In genomic region chr11:112874239-112874638, GRCm38 (mm10) we compare ENCODE assay signal across 18 mouse cellular contexts.
DNase-seq lines count a peak whose midpoint lies in the region; ATAC-seq lines count a peak whose summit lies in the region.
"Had no signal": no experiment of that assay in that cellular context is flagged by ENCODE, and none has a peak within 500 bp of the region (broad histone marks: within the 10 kb centered on the region; RNA-seq: fewer than 3 reads in every experiment).

No protein-coding gene starts in this region.

- peaks cover 56% of the 10 kb centered on the region for H3K4me1 ChIP-seq in neural tube, embryonic 13.5 days (replicated peaks)

- H3K36me3 ChIP-seq in neural tube, embryonic 13.5 days, result no peaks in the 10 kb centered on the region
- H3K36me3 ChIP-seq: embryonic facial prominence, embryonic 12.5 days; lung, embryonic 15.5 days; neural tube, embryonic 12.5 days had no signal

- H3K9me3 ChIP-seq in neural tube, embryonic 13.5 days, result no peaks in the 10 kb centered on the region
- H3K9me3 ChIP-seq: embryonic facial prominence, embryonic 12.5 days; lung, embryonic 15.5 days; neural tube, embryonic 12.5 days had no signal

- no peak overlapping the region for H3K4me3 ChIP-seq in neural tube, embryonic 13.5 days
- H3K4me3 ChIP-seq: embryonic facial prominence, embryonic 12.5 days; layer of hippocampus, adult 2 months; lung, embryonic 15.5 days; neural tube, embryonic 12.5 days had no signal

- DNase-seq in heart, adult 18-20 months, result peak; percentile 10 to 11
- DNase-seq in heart, postnatal 4 days, result no peak
- no peak for DNase-seq in neural tube, embryonic 10.5 days (ENCODE audit: extremely low spot score, low spot score)
- peak; percentile 54 for DNase-seq in kidney, postnatal 10 days
- DNase-seq in thymus, postnatal 4 days, result no peak
- DNase-seq in right cerebral cortex, adult 2 months (ENCODE audit: low spot score in 2 of 2), result no peak
- no peak for DNase-seq in frontal cortex, postnatal 10 days (ENCODE audit: low spot score in 2 of 2)
- DNase-seq: adrenal gland, adult 2 months; forebrain, postnatal 0 days; right cerebral cortex, postnatal 4 days; thymus, postnatal 25 days had no signal

- no peak overlapping the region for H3K4me2 ChIP-seq in neural tube, embryonic 13.5 days
- H3K4me2 ChIP-seq: embryonic facial prominence, embryonic 12.5 days; hindbrain, embryonic 14.5 days; lung, embryonic 15.5 days; neural tube, embryonic 12.5 days had no signal

- WGBS in neural tube, embryonic 13.5 days, result 78% methylated on average over 11 of the region's 11 CpGs

- ATAC-seq in neural tube, embryonic 13.5 days (ENCODE audit: low read depth), result no peak
- ATAC-seq: forebrain, postnatal 0 days had no signal

- H3K9ac ChIP-seq in neural tube, embryonic 13.5 days, result no peak overlapping the region
- H3K9ac ChIP-seq: embryonic facial prominence, embryonic 12.5 days; forebrain, postnatal 0 days; hindbrain, embryonic 14.5 days; lung, embryonic 15.5 days; neural tube, embryonic 12.5 days had no signal

- no peaks in the 10 kb centered on the region for H3K27me3 ChIP-seq in neural tube, embryonic 13.5 days
- H3K27me3 ChIP-seq: CH12.LX; embryonic facial prominence, embryonic 12.5 days; lung, embryonic 15.5 days; neural tube, embryonic 12.5 days had no signal

- peak overlapping the region; percentile 90 for H3K27ac ChIP-seq in neural tube, embryonic 13.5 days (replicated peaks)
- H3K27ac ChIP-seq: embryonic facial prominence, embryonic 12.5 days; layer of hippocampus, adult 2 months; lung, embryonic 15.5 days; neural tube, embryonic 12.5 days had no signal

Comparison
In these comparisons a context has a peak if more than half of its experiments do, and no peak if none do; other contexts are left out.
1. DNase-seq: peak in heart, adult 18-20 months (2 of 2) and kidney, postnatal 10 days (single experiment); none in heart, postnatal 4 days (single experiment), neural tube, embryonic 10.5 days (single experiment), thymus, postnatal 4 days (single experiment), right cerebral cortex, adult 2 months (0 of 2) and frontal cortex, postnatal 10 days (0 of 2).